Mouse (Mus musculus): ENCODE data around the gene Pik3ap1.

DNA sequence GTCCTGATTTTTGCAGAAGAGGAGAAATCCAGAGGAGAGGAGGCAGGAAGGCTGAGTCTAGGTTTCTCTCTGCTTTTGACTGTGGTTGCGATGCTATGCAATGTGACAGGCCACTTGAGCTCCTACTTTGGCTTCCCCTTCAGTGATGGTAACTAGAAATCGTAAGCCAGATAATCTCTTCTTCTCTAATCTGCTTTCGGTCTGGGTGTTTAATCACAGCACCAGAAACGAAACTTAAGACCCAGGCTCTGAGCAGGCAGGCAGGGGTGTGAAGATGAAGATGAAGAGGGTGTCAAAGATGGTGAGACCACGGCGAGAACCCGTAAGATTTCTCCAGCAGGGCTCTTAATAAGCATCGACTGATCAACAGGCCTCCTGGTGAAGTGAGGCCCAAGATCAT lies 51.9 kb downstream of the Pik3ap1 start:
- TF ChIP-seq CTCF (IDR thresholded peaks at IDR 0.05), result no peak
- TF ChIP-seq POLR2A (IDR thresholded peaks at IDR 0.05; ENCODE audit: insufficient read depth, low read depth, low read length), result no peak
- no peak for TF ChIP-seq EP300 (IDR thresholded peaks at IDR 0.05; ENCODE audit: insufficient read depth, low read depth, low read length)
